Mouse (Mus musculus) limb, embryonic 15.5 days (tissue): ENCODE results near the gene Ppp3cb. TPM values are rescaled to one million over a fixed set of nuclear protein-coding genes. Genes with fewer than 3 reads are reported as not detected.
A peak's percentile ranks its signal among the peaks of the same experiment; 100 is the strongest.

Source experiments
- ATAC-seq: fragments of 200-750 bp; cut with Nextera tagmentation; 2 replicates; pipeline ENCODE4 v1.8.0; 2017; ENCODE audit warnings: low read depth, moderate TSS enrichment; ENCODE audit not compliant: insufficient number of reproducible peaks, low FRiP score, low TSS enrichment
- H3K27ac ChIP-seq: fragments of 300-500 bp; sonication (generic); 2 replicates; pipeline ENCODE4 v1.5.1; 2015; ENCODE audit warnings: moderate library complexity, mild to moderate bottlenecking, inconsistent platforms
- H3K27me3 ChIP-seq: fragments of 300-500 bp; sonication (generic); 2 replicates; pipeline ENCODE4 v1.6.1; 2015; ENCODE audit warnings: inconsistent platforms
- H3K36me3 ChIP-seq: fragments of 300-500 bp; sonication (generic); 2 replicates; pipeline ENCODE4 v1.6.1; 2015; ENCODE audit warnings: inconsistent platforms
- H3K4me1 ChIP-seq: fragments of 300-500 bp; sonication (generic); 2 replicates; pipeline ENCODE4 v1.6.1; 2015; ENCODE audit warnings: inconsistent platforms
- H3K4me2 ChIP-seq: fragments of 300-500 bp; sonication (generic); 2 replicates; pipeline ENCODE4 v1.6.1; 2015; ENCODE audit warnings: mild to moderate bottlenecking, inconsistent platforms
- H3K4me3 ChIP-seq: fragments of 300-500 bp; sonication (generic); 2 replicates; pipeline ENCODE4 v1.5.1; 2015; ENCODE audit warnings: mild to moderate bottlenecking, inconsistent platforms
- H3K9ac ChIP-seq: fragments of 300-500 bp; sonication (generic); 2 replicates; pipeline ENCODE4 v1.6.1; 2015; ENCODE audit warnings: inconsistent platforms
- H3K9me3 ChIP-seq: fragments of 300-500 bp; sonication (generic); 2 replicates; pipeline ENCODE4 v1.6.1; 2016; ENCODE audit warnings: inconsistent platforms
- WGBS: fragments of 180-500 bp; shearing (Covaris S2); methylation state at CpG from one replicate; pipeline ENCODE4 v1.1.7; 2015; 5-methylcytosine and 5-hydroxymethylcytosine counted together
- polyA plus RNA-seq: library from polyadenylated mRNA; unstranded; fragments of >200 nt; fragmentation: Nextera tagmentation; extraction: Ambion mirVana; gene quantifications from 2 replicates; pipeline ENCODE4 v1.2.1, GENCODE M21; 2015

The Ppp3cb gene
- polyA plus RNA-seq, 1 experiment from 2014 or later, result 48.5 TPM

GRCm38 (mm10) chr14:20544467-20545411 lies 1.6 kb downstream of the Ppp3cb start:
- Histone ChIP-seq H3K36me3 (peaks cover 17% of the 10 kb centered on the region), H3K9ac (no peak overlapping the region), H3K27ac (no peak overlapping the region), H3K4me3 (peak overlapping the region; percentile 85), H3K4me1 (peaks cover 12% of the 10 kb centered on the region), H3K9me3 (no peaks in the 10 kb centered on the region), H3K27me3 (no peaks in the 10 kb centered on the region), H3K4me2 (peak overlapping the region; percentile 40)
- 62% methylated on average over 7 of the region's 7 CpGs for WGBS
- ATAC-seq, result no peak

- H3K4me2 ChIP-seq, result no peak overlapping the region
- WGBS, result 84% methylated on average over 4 of the region's 4 CpGs
- no peaks in the 10 kb centered on the region for H3K36me3 ChIP-seq
- no peak for ATAC-seq
- H3K9ac ChIP-seq, result no peak overlapping the region
- H3K4me1 ChIP-seq, result no peaks in the 10 kb centered on the region
- no peak overlapping the region for H3K4me3 ChIP-seq
- H3K27ac ChIP-seq, result no peak overlapping the region
- H3K27me3 ChIP-seq, result no peaks in the 10 kb centered on the region
- H3K9me3 ChIP-seq, result no peaks in the 10 kb centered on the region
Observed at GRCm38 (mm10) chr14:20529643-20530042, 16.7 kb downstream of the Ppp3cb start.

GRCm38 (mm10) chr14:20520179-20520578 lies 26.2 kb downstream of the Ppp3cb start:
- Histone ChIP-seq H3K36me3 (peaks cover 32% of the 10 kb centered on the region), H3K4me2 (no peak overlapping the region), H3K4me1 (no peaks in the 10 kb centered on the region), H3K4me3 (no peak overlapping the region), H3K9me3 (no peaks in the 10 kb centered on the region), H3K9ac (no peak overlapping the region), H3K27ac (no peak overlapping the region), H3K27me3 (no peaks in the 10 kb centered on the region)
- WGBS, result 95% methylated on average over 2 of the region's 2 CpGs
- no peak for ATAC-seq

GRCm38 (mm10) chr14:20508424-20508823 lies 37.9 kb downstream of the Ppp3cb start:
- Histone ChIP-seq H3K9me3 (no peaks in the 10 kb centered on the region), H3K27ac (no peak overlapping the region), H3K27me3 (no peaks in the 10 kb centered on the region), H3K36me3 (peaks cover 17% of the 10 kb centered on the region), H3K4me2 (no peak overlapping the region), H3K4me3 (no peak overlapping the region), H3K4me1 (no peaks in the 10 kb centered on the region), H3K9ac (no peak overlapping the region)
- no peak for ATAC-seq
- WGBS, result 73% methylated on average over 2 of the region's 2 CpGs

- no peaks in the 10 kb centered on the region for H3K4me1 ChIP-seq
- H3K4me3 ChIP-seq, result no peak overlapping the region
- peaks cover 25% of the 10 kb centered on the region for H3K36me3 ChIP-seq
- ATAC-seq, result no peak
- H3K9ac ChIP-seq, result no peak overlapping the region
- H3K9me3 ChIP-seq, result no peaks in the 10 kb centered on the region
- H3K4me2 ChIP-seq, result no peak overlapping the region
- no peak overlapping the region for H3K27ac ChIP-seq
- H3K27me3 ChIP-seq, result no peaks in the 10 kb centered on the region
- 96% methylated on average over 10 of the region's 10 CpGs for whole genome bisulfite sequencing
Observed at GRCm38 (mm10) chr14:20502966-20503365, 43.4 kb downstream of the Ppp3cb start.

- ATAC-seq, result no peak
Observed at GRCm38 (mm10) chr14:20499982-20500381, 46.4 kb downstream of the Ppp3cb start.

GRCm38 (mm10) chr14:20496603-20497002 lies 49.8 kb downstream of the Ppp3cb start, which contains the start of gene Mss51:
Mss51 (minus strand) TSS chr14:20496901.
- 67% methylated on average over 2 of the region's 2 CpGs for WGBS
- H3K9ac ChIP-seq, result no peak within 1 kb of the TSS
- H3K36me3 ChIP-seq, result peaks cover 41% of the 10 kb centered on the region
- H3K27ac ChIP-seq, result no peak within 1 kb of the TSS
- H3K4me3 ChIP-seq, result no peak within 1 kb of the TSS
- H3K9me3 ChIP-seq, result no peaks in the 10 kb centered on the region
- no peaks in the 10 kb centered on the region for H3K4me1 ChIP-seq
- ATAC-seq, result no peak
- no peaks in the 10 kb centered on the region for H3K27me3 ChIP-seq
- H3K4me2 ChIP-seq, result no peak within 1 kb of the TSS

More at GRCm38 (mm10) chr14:20499982-20500381, 46.4 kb downstream of the Ppp3cb start:
- H3K4me2 ChIP-seq, result no peak overlapping the region
- H3K4me1 ChIP-seq, result no peaks in the 10 kb centered on the region
- H3K4me3 ChIP-seq, result no peak overlapping the region
- no peaks in the 10 kb centered on the region for H3K9me3 ChIP-seq
- 68% methylated on average over 3 of the region's 3 CpGs for WGBS
- H3K27me3 ChIP-seq, result no peaks in the 10 kb centered on the region
- H3K9ac ChIP-seq, result no peak overlapping the region
- H3K27ac ChIP-seq, result no peak overlapping the region
- H3K36me3 ChIP-seq, result peaks cover 39% of the 10 kb centered on the region

- Histone ChIP-seq H3K27me3 (no peaks in the 10 kb centered on the region), H3K4me3 (no peak overlapping the region), H3K36me3 (peaks cover 25% of the 10 kb centered on the region), H3K9ac (no peak overlapping the region), H3K9me3 (no peaks in the 10 kb centered on the region), H3K4me2 (no peak overlapping the region), H3K4me1 (no peaks in the 10 kb centered on the region), H3K27ac (no peak overlapping the region)
- no peak for ATAC-seq
- 96% methylated on average over 5 of the region's 5 CpGs for WGBS
Observed at GRCm38 (mm10) chr14:20486031-20486430, 60.3 kb downstream of the Ppp3cb start.

- H3K9ac ChIP-seq, result no peak overlapping the region
- 84% methylated on average over 7 of the region's 7 CpGs for WGBS
- H3K27me3 ChIP-seq, result no peaks in the 10 kb centered on the region
- peaks cover 9% of the 10 kb centered on the region for H3K4me1 ChIP-seq
- H3K4me3 ChIP-seq, result no peak overlapping the region
- H3K9me3 ChIP-seq, result no peaks in the 10 kb centered on the region
- no peak overlapping the region for H3K27ac ChIP-seq
- no peak overlapping the region for H3K4me2 ChIP-seq
- no peak for ATAC-seq
- peaks cover 20% of the 10 kb centered on the region for H3K36me3 ChIP-seq
Observed at GRCm38 (mm10) chr14:20482051-20482751, 64.2 kb downstream of the Ppp3cb start.

- Histone ChIP-seq H3K36me3 (peaks cover 16% of the 10 kb centered on the region), H3K4me2 (no peak overlapping the region), H3K27ac (no peak overlapping the region), H3K9me3 (no peaks in the 10 kb centered on the region), H3K9ac (no peak overlapping the region), H3K4me1 (peaks cover 9% of the 10 kb centered on the region), H3K4me3 (no peak overlapping the region), H3K27me3 (no peaks in the 10 kb centered on the region)
- no peak for ATAC-seq
- 27% methylated on average over 5 of the region's 5 CpGs for WGBS
Observed at GRCm38 (mm10) chr14:20481211-20481610, 65.2 kb downstream of the Ppp3cb start.

GRCm38 (mm10) chr14:20480195-20480579 lies 66.2 kb downstream of the Ppp3cb start:
- ATAC-seq, result no peak
- H3K9ac ChIP-seq, result no peak overlapping the region
- WGBS, result 71% methylated on average over 1 of the region's 1 CpGs
- peak overlapping the region; percentile 77 for H3K4me3 ChIP-seq
- peaks cover 15% of the 10 kb centered on the region for H3K36me3 ChIP-seq
- H3K27ac ChIP-seq, result peak overlapping the region; percentile 77; the same call in 1 of the 2 replicates
- no peaks in the 10 kb centered on the region for H3K9me3 ChIP-seq
- no peaks in the 10 kb centered on the region for H3K27me3 ChIP-seq
- peaks cover 9% of the 10 kb centered on the region for H3K4me1 ChIP-seq
- peak overlapping the region; percentile 60 for H3K4me2 ChIP-seq
